Mouse (Mus musculus) liver, embryonic 15.5 days (tissue): ENCODE data around the gene Podxl2. TPM values are rescaled to one million over a fixed set of nuclear protein-coding genes. Genes with fewer than 3 reads are reported as not detected.

Experiments used
- ATAC-seq: fragments of 200-750 bp; cut with Nextera tagmentation; 2 replicates; pipeline ENCODE4 v1.8.0; 2017; ENCODE audit warnings: moderate number of reproducible peaks, mild to moderate bottlenecking, moderate library complexity; ENCODE audit not compliant: insufficient read depth
- H3K27ac ChIP-seq: fragments of 300-500 bp; sonication (generic); replicated peaks from 2 replicates; pipeline ENCODE4 v1.5.1; 2015; ENCODE audit warnings: mild to moderate bottlenecking, inconsistent platforms
- H3K27me3 ChIP-seq: fragments of 300-500 bp; sonication (generic); 2 replicates; pipeline ENCODE4 v1.6.1; 2015; ENCODE audit warnings: mild to moderate bottlenecking, inconsistent platforms
- H3K36me3 ChIP-seq: fragments of 300-500 bp; sonication (generic); replicated peaks from 2 replicates; pipeline ENCODE4 v1.6.1; 2015; ENCODE audit warnings: moderate library complexity, mild to moderate bottlenecking, inconsistent platforms
- H3K4me1 ChIP-seq: fragments of 300-500 bp; sonication (generic); replicated peaks from 2 replicates; pipeline ENCODE4 v1.6.1; 2015; ENCODE audit warnings: inconsistent platforms
- H3K4me2 ChIP-seq: fragments of 300-500 bp; sonication (generic); 2 replicates; pipeline ENCODE4 v1.6.1; 2015; ENCODE audit warnings: moderate library complexity, mild to moderate bottlenecking, inconsistent platforms
- H3K4me3 ChIP-seq: fragments of 300-500 bp; sonication (generic); replicated peaks from 2 replicates; pipeline ENCODE4 v1.5.1; 2015; ENCODE audit warnings: mild to moderate bottlenecking, inconsistent platforms
- H3K9ac ChIP-seq: fragments of 300-500 bp; sonication (generic); 2 replicates; pipeline ENCODE4 v1.6.1; 2015; ENCODE audit warnings: moderate library complexity, mild to moderate bottlenecking, inconsistent platforms
- H3K9me3 ChIP-seq: fragments of 300-500 bp; sonication (generic); replicated peaks from 2 replicates; pipeline ENCODE4 v1.6.1; 2016; ENCODE audit warnings: inconsistent platforms
- WGBS: fragments of 180-500 bp; shearing (Covaris S2); methylation state at CpG from one replicate; pipeline ENCODE4 v1.1.7; 2015; ENCODE audit warnings: mixed read lengths; ENCODE audit not compliant: insufficient replicate concordance; 5-methylcytosine and 5-hydroxymethylcytosine counted together
- polyA plus RNA-seq: library from polyadenylated mRNA; unstranded; fragments of >200 nt; fragmentation: Nextera tagmentation; extraction: Ambion mirVana; gene quantifications from 2 replicates; pipeline ENCODE4 v1.2.1, GENCODE M21; 2015

Podxl2 gene
- polyA plus RNA-seq, 1 experiment from 2014 or later = 1.7 TPM

DNA sequence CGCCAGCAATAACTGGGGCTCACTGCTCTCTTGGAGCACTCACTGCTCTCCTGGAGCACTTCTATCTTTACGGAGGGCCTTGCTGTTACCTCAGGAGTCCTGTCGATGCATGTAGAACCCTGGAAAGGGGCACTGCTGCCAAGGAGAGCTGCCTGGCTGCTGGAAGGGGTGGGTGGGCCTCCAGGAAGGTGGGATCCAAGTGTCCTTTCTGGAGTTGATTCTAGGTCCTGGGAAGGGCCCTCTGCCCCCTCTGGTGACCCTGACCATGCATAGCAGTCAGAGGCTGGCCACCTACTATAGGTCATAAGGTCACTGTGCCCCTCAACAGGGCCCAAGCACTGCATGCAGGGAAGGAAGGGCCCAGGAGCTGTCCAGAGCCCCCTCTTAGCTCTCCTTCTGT, 47.9 kb downstream of the Podxl2 start:
- H3K27ac ChIP-seq = no peak overlapping the region
- no peak overlapping the region for H3K9ac ChIP-seq
- no peak for ATAC-seq

DNA sequence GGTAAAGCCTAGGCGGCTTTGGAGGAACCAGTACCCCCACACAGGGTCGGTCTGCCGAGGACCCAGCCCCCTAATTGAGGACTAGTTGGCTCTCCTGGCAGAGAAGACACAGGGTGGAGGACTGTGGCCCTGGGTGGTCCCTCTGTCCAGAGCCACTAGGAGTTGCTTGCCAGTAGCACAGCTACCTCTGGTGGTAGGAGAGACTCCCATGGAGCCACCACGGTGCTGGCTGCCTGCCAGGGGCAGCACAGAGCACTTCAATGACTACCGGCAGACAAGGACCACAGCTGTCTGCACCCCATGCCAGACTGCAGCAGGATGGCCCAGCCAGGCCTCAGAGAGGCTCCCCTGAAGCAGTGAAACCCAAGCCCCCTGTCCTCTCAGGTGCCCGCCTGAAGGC, 48.3 kb downstream of the Podxl2 start:
- H3K27me3 ChIP-seq = no peaks in the 10 kb centered on the region
- no peak for ATAC-seq
- H3K9me3 ChIP-seq = no peaks in the 10 kb centered on the region
- no peak overlapping the region for H3K27ac ChIP-seq
- H3K4me1 ChIP-seq = peaks cover 25% of the 10 kb centered on the region
- H3K36me3 ChIP-seq = peaks cover 69% of the 10 kb centered on the region
- H3K9ac ChIP-seq = no peak overlapping the region
- 40% methylated on average over 6 of the region's 6 CpGs for WGBS
- no peak overlapping the region for H3K4me3 ChIP-seq
- no peak overlapping the region for H3K4me2 ChIP-seq

More for the DNA sequence above, 47.9 kb downstream of the Podxl2 start:
- H3K9me3 ChIP-seq = no peaks in the 10 kb centered on the region
- H3K4me1 ChIP-seq = peaks cover 28% of the 10 kb centered on the region
- no peak overlapping the region for H3K4me3 ChIP-seq
- no peak overlapping the region for H3K4me2 ChIP-seq
- 76% methylated on average over 3 of the region's 3 CpGs for WGBS
- H3K36me3 ChIP-seq = peaks cover 64% of the 10 kb centered on the region
- H3K27me3 ChIP-seq = no peaks in the 10 kb centered on the region

DNA sequence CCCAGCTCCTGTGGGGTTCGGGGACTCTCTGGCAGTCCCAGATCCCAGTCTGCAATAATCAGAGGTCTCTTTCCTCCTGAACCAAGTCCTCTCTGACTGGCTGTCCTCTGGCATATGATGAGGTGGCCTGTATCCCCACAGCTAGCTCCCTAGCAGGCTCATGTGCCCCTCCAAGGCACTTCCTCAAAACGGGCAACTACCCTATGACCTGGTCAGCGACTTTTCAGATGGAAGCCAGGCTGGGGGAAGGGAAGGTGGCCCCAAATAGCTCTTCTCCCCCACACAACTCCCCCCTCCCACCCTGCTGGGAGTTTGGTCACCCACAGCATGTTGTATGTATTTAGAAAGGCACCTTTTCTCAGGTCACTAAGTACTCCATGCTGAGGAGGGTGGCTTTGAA, 48.8 kb downstream of the Podxl2 start:
- no peak for ATAC-seq
- Histone ChIP-seq H3K9ac (no peak overlapping the region), H3K9me3 (no peaks in the 10 kb centered on the region), H3K4me2 (no peak overlapping the region), H3K27ac (no peak overlapping the region), H3K4me1 (peaks cover 22% of the 10 kb centered on the region), H3K27me3 (no peaks in the 10 kb centered on the region), H3K4me3 (no peak overlapping the region), H3K36me3 (peaks cover 72% of the 10 kb centered on the region)
- 24% methylated on average over 3 of the region's 3 CpGs for WGBS

DNA sequence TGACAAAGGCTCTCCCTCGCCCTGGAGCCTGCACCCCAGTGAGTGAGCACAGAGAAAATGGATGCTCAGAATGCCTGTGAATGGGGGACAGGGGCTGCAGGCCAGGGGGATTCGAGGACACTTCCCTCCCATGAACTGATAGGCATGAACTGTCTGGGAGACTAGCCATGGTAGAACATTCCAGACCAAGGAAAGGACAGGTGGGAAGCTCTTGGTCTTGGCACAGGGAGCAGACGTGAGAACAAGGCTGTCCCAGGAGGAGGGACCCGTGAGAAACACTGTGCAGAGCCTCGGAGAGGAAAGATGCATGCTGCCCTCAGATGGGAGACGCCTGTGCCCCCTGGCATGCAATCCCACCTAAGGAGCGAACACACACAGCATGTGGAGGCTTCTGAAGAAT, 50.7 kb downstream of the Podxl2 start:
- 63% methylated on average over 7 of the region's 7 CpGs for WGBS

DNA sequence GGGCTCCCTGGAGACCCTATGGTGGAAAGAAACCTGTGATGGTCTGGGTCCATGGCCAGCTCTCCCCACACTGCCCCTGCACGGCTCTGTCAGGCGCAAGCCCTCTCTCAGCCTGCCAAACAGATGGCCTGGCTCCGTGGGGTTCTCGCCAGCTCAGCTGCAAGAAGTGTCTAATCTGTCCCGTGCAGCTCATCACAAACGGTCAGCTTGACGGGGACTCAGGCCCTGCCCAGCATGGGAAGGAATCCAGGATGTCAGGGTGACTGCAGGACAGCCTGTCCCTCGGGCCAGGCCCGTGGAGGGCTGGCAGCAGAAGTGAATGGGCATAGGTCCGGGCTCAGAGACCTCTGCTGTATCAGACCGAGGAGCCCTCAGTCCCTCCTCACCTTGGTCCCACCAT, 52.9 kb downstream of the Podxl2 start:
- peaks cover 92% of the 10 kb centered on the region for H3K36me3 ChIP-seq
- H3K4me3 ChIP-seq = no peak overlapping the region
- H3K9me3 ChIP-seq = no peaks in the 10 kb centered on the region
- 73% methylated on average over 11 of the region's 11 CpGs for WGBS
- H3K9ac ChIP-seq = no peak overlapping the region
- H3K27ac ChIP-seq = no peak overlapping the region
- peaks cover 15% of the 10 kb centered on the region; the same call in 1 of the 2 replicates for H3K4me1 ChIP-seq
- no peaks in the 10 kb centered on the region for H3K27me3 ChIP-seq
- H3K4me2 ChIP-seq = no peak overlapping the region
- no peak for ATAC-seq

More for the DNA sequence above, 50.7 kb downstream of the Podxl2 start:
- Histone ChIP-seq H3K4me3 (no peak overlapping the region), H3K27ac (no peak overlapping the region), H3K36me3 (peaks cover 91% of the 10 kb centered on the region), H3K9me3 (no peaks in the 10 kb centered on the region), H3K4me1 (peaks cover 26% of the 10 kb centered on the region), H3K4me2 (no peak overlapping the region), H3K9ac (no peak overlapping the region), H3K27me3 (no peaks in the 10 kb centered on the region)
- ATAC-seq = no peak

DNA sequence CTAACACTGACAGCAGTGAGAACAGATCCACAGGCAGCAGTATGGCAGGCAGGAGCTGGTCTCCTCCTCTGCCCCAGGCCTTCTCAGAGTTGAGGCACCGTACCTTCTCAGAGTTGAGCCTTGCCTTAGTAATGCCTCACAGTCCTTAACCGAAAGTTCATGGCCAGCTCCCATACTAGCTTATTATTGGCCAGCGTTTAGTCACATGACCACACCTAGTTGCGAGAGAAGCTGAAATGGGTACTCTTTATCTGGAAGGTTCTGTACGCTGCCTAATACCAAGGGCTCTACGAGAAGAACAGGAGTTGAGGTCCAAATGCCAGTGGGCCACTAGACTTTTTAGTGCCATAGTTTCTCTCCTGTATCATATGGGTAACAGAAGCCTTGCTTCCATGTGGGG, 53.5 kb downstream of the Podxl2 start:
- Histone ChIP-seq H3K4me2 (no peak overlapping the region), H3K36me3 (peaks cover 90% of the 10 kb centered on the region), H3K27me3 (no peaks in the 10 kb centered on the region), H3K4me3 (no peak overlapping the region), H3K9ac (no peak overlapping the region), H3K4me1 (peaks cover 11% of the 10 kb centered on the region; the same call in 1 of the 2 replicates), H3K9me3 (no peaks in the 10 kb centered on the region), H3K27ac (peak overlapping the region; percentile 19; the same call in 1 of the 2 replicates)
- WGBS = 72% methylated on average over 6 of the region's 6 CpGs
- ATAC-seq = no peak

DNA sequence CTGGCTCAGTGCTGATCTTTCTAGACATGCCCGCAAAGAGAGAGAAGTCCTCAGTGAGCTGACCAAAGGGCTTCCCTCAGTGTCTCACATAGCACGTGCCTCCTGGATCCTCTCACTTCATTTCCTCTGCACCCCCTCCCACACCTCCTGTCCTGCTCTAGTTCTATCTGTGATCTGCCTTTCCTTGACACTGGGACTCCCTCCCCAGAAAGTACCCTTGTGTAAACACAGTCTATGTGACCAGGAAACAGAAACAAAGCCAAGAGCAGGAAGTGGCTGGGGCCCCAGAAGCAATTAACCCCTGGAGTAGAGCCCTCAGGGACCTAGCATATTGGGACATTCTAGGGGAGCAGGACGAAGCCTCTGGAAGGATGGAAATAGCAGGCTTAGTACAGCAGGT, 54.0 kb downstream of the Podxl2 start:
- Histone ChIP-seq H3K4me3 (no peak overlapping the region), H3K27me3 (no peaks in the 10 kb centered on the region), H3K36me3 (peaks cover 90% of the 10 kb centered on the region), H3K27ac (peak overlapping the region; percentile 19; the same call in 1 of the 2 replicates), H3K9me3 (no peaks in the 10 kb centered on the region), H3K4me2 (no peak overlapping the region), H3K9ac (no peak overlapping the region), H3K4me1 (peaks cover 11% of the 10 kb centered on the region; the same call in 1 of the 2 replicates)
- ATAC-seq = no peak
- 37% methylated on average over 3 of the region's 3 CpGs for WGBS

DNA sequence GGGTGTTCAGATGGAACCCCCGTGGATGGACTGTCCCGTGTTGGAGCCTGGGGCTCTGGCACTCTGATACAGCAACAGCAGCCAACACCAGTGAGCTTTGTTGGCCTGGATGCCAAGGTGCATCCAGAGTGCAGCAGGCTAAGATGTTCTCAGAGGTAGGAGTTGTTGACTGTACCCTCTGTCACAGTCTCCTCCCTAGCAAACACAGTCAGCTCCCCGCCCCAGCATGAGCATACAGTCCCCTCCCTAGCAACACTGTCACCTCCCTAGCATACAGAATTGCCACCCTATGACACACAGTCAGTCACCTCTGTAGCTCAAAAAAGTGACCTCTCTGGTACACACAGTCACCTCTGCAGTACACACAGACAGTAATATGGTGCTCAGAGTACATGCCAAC, 57.9 kb downstream of the Podxl2 start:
- Histone ChIP-seq H3K4me1 (peaks cover 21% of the 10 kb centered on the region; the same call in 1 of the 2 replicates), H3K36me3 (peaks cover 85% of the 10 kb centered on the region), H3K4me2 (no peak overlapping the region), H3K27ac (no peak overlapping the region), H3K9me3 (no peaks in the 10 kb centered on the region), H3K4me3 (no peak overlapping the region), H3K27me3 (no peaks in the 10 kb centered on the region), H3K9ac (no peak overlapping the region)
- ATAC-seq = no peak
- WGBS = 82% methylated on average over 3 of the region's 3 CpGs

DNA sequence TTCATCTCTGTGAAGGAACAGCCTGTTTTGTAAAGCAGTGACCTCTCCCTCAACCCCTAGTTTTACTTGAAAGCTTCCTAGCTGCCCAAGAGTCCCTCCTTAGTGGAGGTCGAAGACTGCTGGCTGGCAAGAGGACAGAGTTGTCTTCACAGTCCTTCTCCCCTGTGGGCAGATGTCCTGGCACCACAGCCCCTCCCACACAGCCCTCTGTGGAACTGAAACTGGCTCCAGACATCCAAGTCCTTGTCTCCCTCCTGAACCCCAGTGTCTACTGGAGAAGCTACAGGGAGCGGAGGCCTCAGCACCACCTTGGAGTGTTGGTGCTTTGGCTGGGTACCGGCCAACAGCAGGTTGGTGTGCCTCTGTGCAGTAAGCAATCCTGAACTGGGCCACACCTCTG, 59.4 kb downstream of the Podxl2 start:
- no peaks in the 10 kb centered on the region for H3K9me3 ChIP-seq
- no peak for ATAC-seq
- H3K4me2 ChIP-seq = no peak overlapping the region
- no peak overlapping the region for H3K4me3 ChIP-seq
- no peaks in the 10 kb centered on the region for H3K27me3 ChIP-seq
- H3K27ac ChIP-seq = no peak overlapping the region
- H3K36me3 ChIP-seq = peaks cover 86% of the 10 kb centered on the region
- peaks cover 21% of the 10 kb centered on the region; the same call in 1 of the 2 replicates for H3K4me1 ChIP-seq
- 93% methylated on average over 3 of the region's 3 CpGs for WGBS
- no peak overlapping the region for H3K9ac ChIP-seq

DNA sequence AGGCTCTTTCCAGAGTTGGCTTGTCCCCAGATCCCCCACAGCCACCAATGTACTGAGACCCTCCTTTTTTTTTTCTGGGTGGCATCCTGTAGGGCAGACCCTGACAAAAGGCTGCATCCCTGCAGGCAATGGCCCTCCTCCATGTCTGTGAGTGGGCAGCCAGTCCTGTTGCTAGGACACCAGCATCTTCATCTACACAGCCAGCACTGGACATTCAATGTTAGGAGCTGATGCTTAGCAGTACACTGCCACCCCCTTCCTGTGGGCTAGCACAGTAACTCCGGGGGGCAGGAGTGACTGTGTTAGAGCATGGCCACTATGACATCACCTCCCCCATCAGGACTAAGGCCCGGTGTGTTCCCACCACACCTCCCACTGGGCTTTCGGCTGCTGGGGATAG, 59.8 kb downstream of the Podxl2 start:
- ATAC-seq = no peak
- Histone ChIP-seq H3K4me3 (no peak overlapping the region), H3K4me2 (no peak overlapping the region), H3K27ac (no peak overlapping the region), H3K9ac (no peak overlapping the region), H3K4me1 (peaks cover 21% of the 10 kb centered on the region; the same call in 1 of the 2 replicates), H3K9me3 (no peaks in the 10 kb centered on the region), H3K27me3 (no peaks in the 10 kb centered on the region), H3K36me3 (peaks cover 86% of the 10 kb centered on the region)
- 80% methylated on average over 3 of the region's 3 CpGs for WGBS

DNA sequence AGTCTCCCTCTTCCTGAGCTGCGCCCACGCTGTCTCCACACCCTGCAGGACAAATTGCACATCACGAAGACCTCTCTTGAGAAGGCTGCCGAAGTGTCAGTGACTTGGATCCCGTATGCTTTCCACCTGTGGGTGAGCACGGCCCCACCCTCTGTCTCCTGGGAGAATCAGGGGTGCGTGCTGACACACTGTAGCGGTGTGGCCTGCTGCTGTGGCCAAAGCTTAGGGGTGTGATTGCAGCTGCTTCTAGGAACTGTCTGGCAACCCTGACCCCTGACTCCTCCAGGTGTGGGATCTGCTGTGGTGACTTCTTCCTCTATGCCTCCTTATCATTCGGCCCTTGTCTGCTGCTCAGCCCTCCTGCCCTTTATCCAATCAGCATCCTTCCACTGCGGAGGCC, 61.0 kb downstream of the Podxl2 start:
- H3K27ac ChIP-seq = no peak overlapping the region
- peaks cover 30% of the 10 kb centered on the region; the same call in 1 of the 2 replicates for H3K4me1 ChIP-seq
- H3K9ac ChIP-seq = no peak overlapping the region
- H3K27me3 ChIP-seq = no peaks in the 10 kb centered on the region
- no peaks in the 10 kb centered on the region for H3K9me3 ChIP-seq
- ATAC-seq = no peak
- H3K4me2 ChIP-seq = no peak overlapping the region
- 78% methylated on average over 10 of the region's 10 CpGs for WGBS
- peaks cover 86% of the 10 kb centered on the region for H3K36me3 ChIP-seq
- H3K4me3 ChIP-seq = no peak overlapping the region

DNA sequence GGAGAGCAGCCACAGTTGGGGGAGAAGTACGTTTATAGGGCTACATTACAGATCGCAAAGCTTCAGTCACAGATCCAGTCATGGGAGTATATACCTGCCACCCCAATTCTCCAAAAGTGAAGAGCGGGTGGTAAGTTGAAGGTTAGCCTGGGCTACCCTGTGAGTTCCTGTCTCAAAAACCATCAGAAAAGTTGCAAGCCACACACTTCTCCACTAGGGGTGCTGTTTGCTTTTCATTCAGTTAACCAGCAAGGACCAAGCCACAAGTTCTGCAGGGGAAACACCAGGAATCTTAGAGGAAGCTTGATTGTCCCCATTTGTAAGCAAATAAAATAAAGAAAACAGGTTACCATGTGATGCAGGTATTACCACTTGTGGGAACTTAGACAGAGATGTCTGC, 62.0 kb downstream of the Podxl2 start:
- ATAC-seq = no peak
- Histone ChIP-seq H3K27ac (peak overlapping the region; percentile 43; the same call in 1 of the 2 replicates), H3K9ac (no peak overlapping the region)

More for the DNA sequence above, 62.0 kb downstream of the Podxl2 start:
- Histone ChIP-seq H3K4me3 (no peak overlapping the region), H3K36me3 (peaks cover 87% of the 10 kb centered on the region), H3K4me1 (peaks cover 30% of the 10 kb centered on the region; the same call in 1 of the 2 replicates), H3K4me2 (no peak overlapping the region), H3K9me3 (no peaks in the 10 kb centered on the region), H3K27me3 (no peaks in the 10 kb centered on the region)
- WGBS = 52% methylated on average over 3 of the region's 3 CpGs
